Mouse (Mus musculus): ENCODE measurements at regions not wholly inside any gene's neighbourhood (a gene's known extent, or its start where the extent isn't known, plus 50 kb on each side); places are given as distances from the start of the nearest gene placed in this dataset.

DNA sequence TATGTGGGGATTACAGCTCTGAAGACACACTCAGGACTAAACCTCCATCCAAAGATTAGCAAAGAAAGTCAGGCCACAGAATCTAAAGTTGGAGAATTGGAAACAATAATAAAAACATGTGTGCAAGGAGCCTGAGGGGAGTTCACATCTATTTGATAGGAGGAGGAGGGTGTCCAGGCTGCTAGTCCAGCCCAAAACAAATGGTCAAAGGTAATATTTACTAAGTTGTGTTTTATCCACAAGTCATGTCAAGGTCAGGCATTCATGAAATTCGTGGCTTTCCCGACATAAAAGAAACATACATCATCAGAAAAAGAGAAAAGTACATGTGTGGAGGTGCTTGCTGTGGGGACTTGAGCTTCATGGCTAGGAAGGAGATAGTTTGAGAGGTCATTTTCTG lies 56.2 kb upstream of the Zranb2 start:
- TF ChIP-seq CTCF (conservative IDR thresholded peaks at IDR 0.05; ENCODE audit: low read length) (no peak), POU5F1 (IDR thresholded peaks at IDR 0.05; ENCODE audit: borderline replicate concordance, low read length) (no peak)

All from E14TG2a.4 (cell line).